Mouse (Mus musculus): Measurements from ENCODE around the gene Psmd7. TPM values are rescaled to one million over a fixed set of nuclear protein-coding genes. Genes with fewer than 3 reads are reported as not detected.

The Psmd7 gene
- total RNA-seq, 4 experiments from 2014 or later: 105 to 114 (median 109) TPM

Small RNA genes within 50 kb of the gene (microRNA-seq; reads per million reads assigned to microRNA genes)
- 752 to 1,095 reads per million in 2 experiments for gene Mir140

Other genes with a start within 250 kb of the Psmd7 start
- 1 to 10 TPM; 5.2 to 7.8 (median 6.7) TPM for gene Nqo1, start 185.3 kb downstream of the Psmd7 start, total RNA-seq (2022)
- 10 to 100 TPM; 34.9 to 38.7 (median 36.6) TPM for gene Nob1, start 163.4 kb downstream of the Psmd7 start, total RNA-seq (2022)
- 10 to 100 TPM; 43.6 to 51.3 (median 44.5) TPM for gene Wwp2, start 152.1 kb downstream of the Psmd7 start, total RNA-seq (2022)